Mouse (Mus musculus) left cerebral cortex, adult 2 months (tissue): Measurements from ENCODE around the gene Ints5. TPM values are rescaled to one million over a fixed set of nuclear protein-coding genes. Genes with fewer than 3 reads are reported as not detected.

ENCODE experiments used
- DNase-seq, 2 experiments: peaks; one replicate each; pipeline ENCODE4 v3.0.0; 2021 to 2022; ENCODE audit warnings: low spot score in 2 of 2, mixed read lengths in 1 of 2; ENCODE audit errors: extremely low spot score in 1 of 2
- H3K27ac ChIP-seq: fragments of 200-600 bp; 2 replicates; pipeline ENCODE4 v1.8.1; 2022
- H3K4me3 ChIP-seq: fragments of 200-600 bp; 2 replicates; pipeline ENCODE4 v1.8.1; 2022
- CTCF ChIP-seq: fragments of 200-600 bp; IDR thresholded peaks from 2 replicates; pipeline ENCODE4 v1.8.1; 2022; ENCODE audit warnings: antibody characterized with exemption, mild to moderate bottlenecking, moderate library complexity
- intact Hi-C: fragments of 180-260 bp; cut with DNase I; formaldehyde crosslinking; loops from one replicate; pipeline ENCODE4 v1.15.1; 2025
- total RNA-seq, 2 experiments: library from RNA; stranded (reverse); gene quantifications; 2 replicates each; pipeline ENCODE4 v1.2.3; 2021

Ints5 gene
- total RNA-seq, 2 experiments from 2014 or later = 21.7 to 22.9 TPM

- TF ChIP-seq CTCF = no peak
- intact Hi-C loops = no loop called here
Measured at GRCm38 (mm10) chr19:8919000-8919399, 26.2 kb downstream of the Ints5 start.

DNA sequence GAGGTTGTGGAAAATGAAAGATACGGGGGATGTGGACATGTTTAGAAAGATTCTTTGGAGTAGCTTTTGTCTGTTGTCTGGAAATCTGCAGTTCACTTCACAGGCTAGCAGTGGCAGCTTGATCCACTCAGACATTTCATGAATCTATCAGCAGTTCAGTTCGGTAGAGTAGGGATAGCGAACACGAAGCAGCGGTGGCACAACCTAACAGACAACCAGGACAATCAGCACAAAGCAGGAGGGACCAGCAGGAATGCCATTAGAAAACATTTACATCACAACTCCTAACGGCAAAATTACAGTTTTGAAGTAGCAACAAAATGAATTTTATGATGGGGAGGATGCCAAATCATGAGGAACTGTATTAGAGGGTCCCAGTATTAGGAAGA, 26.9 kb downstream of the Ints5 start:
- no peak for TF ChIP-seq CTCF
- Histone ChIP-seq H3K27ac (peak overlapping the region; percentile 90), H3K4me3 (peak overlapping the region; percentile 59)
- intact Hi-C loops = no loop called here
- no peak for DNase-seq

More at GRCm38 (mm10) chr19:8919000-8919399, 26.2 kb downstream of the Ints5 start:
- DNase-seq = no peak
- Histone ChIP-seq H3K27ac (no peak overlapping the region), H3K4me3 (no peak overlapping the region)

DNA sequence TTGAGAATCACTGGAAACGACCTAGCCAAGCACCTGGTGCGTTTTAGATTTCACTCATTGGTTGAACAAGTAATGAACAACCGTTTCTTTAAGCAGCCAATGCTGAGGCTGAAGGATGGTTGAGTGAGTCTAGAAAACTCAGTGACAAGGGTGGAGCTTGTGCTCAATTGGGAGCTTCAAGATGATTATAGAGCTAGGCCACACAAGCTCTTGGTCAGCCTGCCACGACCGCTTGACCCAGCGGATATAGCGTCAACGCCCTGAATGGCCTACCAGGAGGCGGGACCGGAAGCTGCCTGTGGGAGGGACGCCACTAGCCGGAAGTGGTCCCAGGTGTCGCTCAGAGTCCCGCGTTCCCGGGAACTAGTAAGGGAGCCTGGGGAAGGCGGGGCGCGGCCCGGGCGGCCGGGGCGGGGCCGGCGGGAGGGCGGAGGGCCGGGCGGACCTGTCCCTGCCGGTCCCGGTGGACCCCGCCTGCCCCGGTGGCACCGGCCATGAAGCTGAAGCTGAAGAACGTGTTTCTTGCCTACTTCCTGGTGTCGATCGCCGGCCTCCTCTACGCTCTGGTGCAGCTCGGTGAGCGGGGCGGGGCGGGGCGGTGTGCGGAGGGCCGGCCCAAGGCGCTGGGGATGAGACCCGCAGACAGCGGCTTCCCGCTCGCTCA, 27.4 kb downstream of the Ints5 start, which contains the start of gene B3gat3:
Gene B3gat3, plus strand, starts transcription at position 302 of the 664 bp plus-strand sequence.
- TF ChIP-seq CTCF = no peak
- peak; percentile 92 to 94 for DNase-seq
- Histone ChIP-seq H3K27ac (peak within 1 kb of the TSS; percentile 90), H3K4me3 (peak within 1 kb of the TSS; percentile 59)
- intact Hi-C loops = no loop called here

- no peak for TF ChIP-seq CTCF
- DNase-seq = no peak
- intact Hi-C loops = no loop called here
Measured at GRCm38 (mm10) chr19:8920836-8921291, 28.1 kb downstream of the Ints5 start.

DNA sequence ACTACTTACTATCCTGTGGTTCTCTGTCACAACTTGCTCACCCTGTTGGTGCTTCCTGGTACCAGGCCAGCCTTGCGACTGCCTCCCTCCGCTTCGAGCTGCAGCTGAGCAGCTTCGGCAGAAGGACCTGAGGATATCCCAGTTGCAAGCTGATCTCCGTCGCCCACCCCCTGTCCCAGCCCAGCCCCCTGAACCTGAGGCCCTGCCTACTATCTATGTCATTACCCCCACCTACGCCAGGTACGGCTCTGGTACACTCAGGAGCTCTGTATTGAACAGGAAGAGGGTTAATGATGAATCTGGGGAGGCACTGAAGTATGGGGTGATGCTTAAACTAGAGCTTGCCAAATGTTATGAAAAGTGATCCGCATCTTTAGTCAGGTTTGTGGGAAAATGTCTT, 28.9 kb downstream of the Ints5 start:
- Histone ChIP-seq H3K4me3 (no peak overlapping the region), H3K27ac (no peak overlapping the region)
- intact Hi-C loops = no loop called here
- DNase-seq = no peak
- no peak for TF ChIP-seq CTCF

More at GRCm38 (mm10) chr19:8920836-8921291, 28.1 kb downstream of the Ints5 start:
- Histone ChIP-seq H3K4me3 (peak overlapping the region; percentile 59), H3K27ac (peak overlapping the region; percentile 90)

GRCm38 (mm10) chr19:8926766-8927165, 34.0 kb downstream of the Ints5 start:
- DNase-seq = no peak
- intact Hi-C loops = no loop called here
- Histone ChIP-seq H3K27ac (peak overlapping the region; percentile 7; the same call in 1 of the 2 replicates), H3K4me3 (no peak overlapping the region)
- TF ChIP-seq CTCF = no peak

- H3K27ac ChIP-seq = peak overlapping the region; percentile 73
- no peak overlapping the region for H3K4me3 ChIP-seq
- intact Hi-C loops = no loop called here
- no peak for TF ChIP-seq CTCF
- DNase-seq = no peak
Measured at GRCm38 (mm10) chr19:8927891-8928525, 35.2 kb downstream of the Ints5 start.

DNA sequence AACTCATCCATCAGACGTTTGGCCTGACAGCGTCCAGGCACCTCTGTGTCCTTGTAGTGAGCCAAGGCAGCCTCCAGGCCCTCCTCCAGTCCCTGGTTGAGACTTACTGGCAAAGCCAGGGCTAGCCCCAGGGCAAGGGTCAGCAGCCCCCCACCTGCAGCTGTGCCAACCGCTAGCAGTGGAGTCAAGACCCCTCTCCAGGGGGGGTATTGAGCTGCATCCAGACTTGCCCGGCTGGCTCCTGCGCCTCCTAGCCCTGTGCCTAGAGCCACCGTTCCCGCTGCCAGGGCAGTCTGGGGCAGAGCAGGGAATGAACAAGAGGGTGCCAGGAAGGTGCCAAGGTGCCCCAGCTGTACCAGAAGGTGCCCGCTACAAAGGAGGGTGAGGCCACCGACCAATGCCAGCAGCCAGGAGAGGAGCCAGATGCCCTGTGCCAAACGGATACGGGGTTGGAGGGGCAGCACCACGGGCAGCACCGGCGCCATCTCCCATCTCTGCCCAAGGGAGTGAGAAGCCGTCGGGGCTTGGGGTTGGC, 36.0 kb downstream of the Ints5 start:
- peak overlapping the region; percentile 49 for H3K4me3 ChIP-seq
- H3K27ac ChIP-seq = peak overlapping the region; percentile 73
- DNase-seq = no peak
- TF ChIP-seq CTCF = no peak
- intact Hi-C loops = no loop called here

- intact Hi-C loops = no loop called here
- H3K4me3 ChIP-seq = peak within 1 kb of the TSS; percentile 49
- peak; percentile 55 to 61 for DNase-seq
- TF ChIP-seq CTCF = peak; percentile 33
- H3K27ac ChIP-seq = peak within 1 kb of the TSS; percentile 73
Measured at GRCm38 (mm10) chr19:8929224-8930088, 36.7 kb downstream of the Ints5 start, which contains the start of the genes Rom1 and Eml3. Gene Rom1 (minus strand): TSS chr19:8929356. Gene Eml3 (plus strand): TSS chr19:8929552.

DNA sequence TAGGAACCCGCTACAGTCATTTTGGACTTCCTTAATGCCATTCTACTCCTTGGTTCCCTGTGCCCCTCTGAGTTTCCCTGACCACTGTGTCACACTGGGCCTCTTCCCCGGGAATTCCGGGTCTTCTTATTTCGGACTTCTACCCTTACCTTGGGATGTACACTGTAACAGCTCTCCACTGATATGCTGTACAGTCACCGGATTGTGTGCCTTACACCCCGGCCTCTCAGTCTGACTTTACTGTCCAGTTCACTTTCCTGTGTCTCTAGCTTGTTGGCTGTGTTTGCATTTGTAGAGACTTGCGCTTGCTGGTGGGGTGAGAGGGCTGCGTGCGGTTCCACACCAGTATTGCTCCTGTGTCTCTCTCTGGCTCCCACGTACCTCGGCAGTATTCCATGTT, 37.3 kb downstream of the Ints5 start:
- DNase-seq = no peak
- Histone ChIP-seq H3K27ac (peak overlapping the region; percentile 73), H3K4me3 (peak overlapping the region; percentile 49)
- no peak for TF ChIP-seq CTCF
- intact Hi-C loops = no loop called here

DNA sequence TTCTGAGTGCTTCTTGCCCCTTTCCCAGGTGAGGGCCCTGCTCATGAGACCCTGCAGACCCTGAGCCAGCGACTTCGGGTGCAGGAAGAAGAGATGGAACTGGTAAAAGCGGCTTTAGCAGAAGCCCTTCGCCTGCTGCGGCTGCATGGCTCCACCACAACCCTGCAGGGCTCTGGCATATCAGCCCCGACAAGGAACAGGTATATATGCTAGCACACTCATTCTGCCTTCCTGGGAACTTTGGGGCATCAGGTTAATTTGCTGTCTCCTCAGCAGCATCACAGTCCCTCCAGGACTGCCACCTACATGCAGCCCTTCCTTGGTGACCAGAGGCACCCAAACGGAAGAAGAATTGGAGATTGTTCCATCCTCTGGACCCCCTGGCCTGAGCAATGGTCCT, 38.0 kb downstream of the Ints5 start:
- H3K27ac ChIP-seq = no peak overlapping the region
- intact Hi-C loops = no loop called here
- no peak for DNase-seq
- no peak overlapping the region for H3K4me3 ChIP-seq
- TF ChIP-seq CTCF = no peak
